Mouse (Mus musculus): ENCODE results near the gene Zfp617.
"Not testable (repeated sequence)": the region's sequence is repeated elsewhere in the genome, so short reads cannot be mapped to it uniquely, and the experiment has no call there.

Zfp617 gene
- long read RNA-seq, experiment 1, partial matches to known transcripts: 0 of 10 reads
- long read RNA-seq, experiment 1, other reads (novel, unspliced or antisense): 6 of 10 reads
- long read RNA-seq, experiment 2, transcript Zfp617-201 (4 exons, 2,920 nt): major isoform, 5 of 10 reads
- long read RNA-seq, experiment 2, partial matches to known transcripts: 0 of 10 reads
- long read RNA-seq, experiment 2, other reads (novel, unspliced or antisense): 5 of 10 reads

- intact Hi-C loops (cut with DNase I): loop anchor here (5.0 kb wide), 1 partner anchor 64 kb away; no protein-coding TSS in a partner anchor
Measured at GRCm38 (mm10) chr8:71908309-71909261, at the start of gene Zfp617, which contains the start of gene Zfp882. TSS of gene Zfp617 (plus strand) at chr8:71908635. TSS of gene Zfp882 (plus strand) at chr8:71908608.

- intact Hi-C loops (cut with DNase I): not testable (repeated sequence)
Measured at GRCm38 (mm10) chr8:71861551-71861950, 46.9 kb upstream of the Zfp617 start.

GRCm38 (mm10) chr8:71862038-71862437 is 46.4 kb upstream of the Zfp617 start:
- intact Hi-C loops (cut with DNase I): not testable (repeated sequence)

GRCm38 (mm10) chr8:71881618-71882274 is 26.7 kb upstream of the Zfp617 start, which contains the start of gene Zfp709:
TSS of gene Zfp709 (plus strand) at chr8:71882019.
- intact Hi-C loops (cut with DNase I): no loop called here

GRCm38 (mm10) chr8:71900666-71901065 is 7.8 kb upstream of the Zfp617 start:
- intact Hi-C loops (cut with DNase I): not testable (repeated sequence)

GRCm38 (mm10) chr8:71903084-71903483 is 5.4 kb upstream of the Zfp617 start:
- intact Hi-C loops (cut with DNase I): not testable (repeated sequence)

GRCm38 (mm10) chr8:71906809-71907208 is 1.6 kb upstream of the Zfp617 start:
- intact Hi-C loops (cut with DNase I): loop anchor here (5.0 kb wide), 1 partner anchor 65 kb away; no protein-coding TSS in a partner anchor

- intact Hi-C loops (cut with DNase I): loop anchor here (5.0 kb wide), 1 partner anchor 64 kb away; no protein-coding TSS in a partner anchor
Measured at GRCm38 (mm10) chr8:71907798-71908257, 607 bp upstream of the Zfp617 start.

GRCm38 (mm10) chr8:71912286-71912685 is 3.9 kb downstream of the Zfp617 start:
- intact Hi-C loops (cut with DNase I): no loop called here

GRCm38 (mm10) chr8:71922567-71923401 is 14.3 kb downstream of the Zfp617 start:
- intact Hi-C loops (cut with DNase I): no loop called here

- intact Hi-C loops (cut with DNase I): loop anchor here (5.0 kb wide), 1 partner anchor 37 kb away; no protein-coding TSS in a partner anchor
Measured at GRCm38 (mm10) chr8:71925791-71926190, 17.4 kb downstream of the Zfp617 start.

- intact Hi-C loops (cut with DNase I): loop anchor here (5.0 kb wide), 1 partner anchor 36 kb away; no protein-coding TSS in a partner anchor
Measured at GRCm38 (mm10) chr8:71926551-71926950, 18.1 kb downstream of the Zfp617 start.

GRCm38 (mm10) chr8:71927779-71928178 is 19.3 kb downstream of the Zfp617 start:
- intact Hi-C loops (cut with DNase I): loop anchor here (5.0 kb wide), 1 partner anchor 35 kb away; no protein-coding TSS in a partner anchor

GRCm38 (mm10) chr8:71938037-71938436 is 29.6 kb downstream of the Zfp617 start:
- intact Hi-C loops (cut with DNase I): not testable (repeated sequence)

GRCm38 (mm10) chr8:71940293-71941208 is 32.1 kb downstream of the Zfp617 start:
- intact Hi-C loops (cut with DNase I): no loop called here

- intact Hi-C loops (cut with DNase I): no loop called here
Measured at GRCm38 (mm10) chr8:71941776-71942175, 33.3 kb downstream of the Zfp617 start.

- intact Hi-C loops (cut with DNase I): no loop called here
Measured at GRCm38 (mm10) chr8:71948624-71949023, 40.2 kb downstream of the Zfp617 start.

- intact Hi-C loops (cut with DNase I): no loop called here
Measured at GRCm38 (mm10) chr8:71950482-71951221, 42.2 kb downstream of the Zfp617 start, which contains the start of gene Zfp961. TSS of gene Zfp961 (plus strand) at chr8:71951038.

Measured in adrenal gland (tissue).